Mouse (Mus musculus): Measurements from ENCODE around the gene Gm37240.

The Gm37240 gene

GRCm38 (mm10) chr3:85880068-85880467 lies 7.2 kb downstream of the Gm37240 start:
- in situ Hi-C loops (cut with MboI, MseI): loop anchor here (25.0 kb wide), 1 partner anchor 1243 kb away; no protein-coding TSS in a partner anchor

GRCm38 (mm10) chr3:85878911-85879310 lies 8.4 kb downstream of the Gm37240 start:
- in situ Hi-C loops (cut with MboI, MseI): loop anchor here (25.0 kb wide), 1 partner anchor 1242 kb away; no protein-coding TSS in a partner anchor

GRCm38 (mm10) chr3:85863996-85864395 lies 23.3 kb downstream of the Gm37240 start:
- in situ Hi-C loops (cut with MboI, MseI): no loop called here

- in situ Hi-C loops (cut with MboI, MseI): no loop called here
Measured at GRCm38 (mm10) chr3:85862886-85863285, 24.4 kb downstream of the Gm37240 start.

GRCm38 (mm10) chr3:85860996-85861395 lies 26.3 kb downstream of the Gm37240 start:
- in situ Hi-C loops (cut with MboI, MseI): no loop called here

- in situ Hi-C loops (cut with MboI, MseI): no loop called here
Measured at GRCm38 (mm10) chr3:85859311-85859710, 28.0 kb downstream of the Gm37240 start.

GRCm38 (mm10) chr3:85858140-85859135 lies 28.9 kb downstream of the Gm37240 start:
- in situ Hi-C loops (cut with MboI, MseI): no loop called here

GRCm38 (mm10) chr3:85857083-85857482 lies 30.2 kb downstream of the Gm37240 start:
- in situ Hi-C loops (cut with MboI, MseI): no loop called here

- in situ Hi-C loops (cut with MboI, MseI): no loop called here
Measured at GRCm38 (mm10) chr3:85855947-85856346, 31.4 kb downstream of the Gm37240 start.

GRCm38 (mm10) chr3:85855043-85855442 lies 32.3 kb downstream of the Gm37240 start:
- in situ Hi-C loops (cut with MboI, MseI): no loop called here

- in situ Hi-C loops (cut with MboI, MseI): no loop called here
Measured at GRCm38 (mm10) chr3:85854143-85854542, 33.2 kb downstream of the Gm37240 start.

GRCm38 (mm10) chr3:85853715-85854114 lies 33.6 kb downstream of the Gm37240 start:
- in situ Hi-C loops (cut with MboI, MseI): no loop called here

GRCm38 (mm10) chr3:85850079-85850478 lies 37.2 kb downstream of the Gm37240 start:
- in situ Hi-C loops (cut with MboI, MseI): no loop called here

GRCm38 (mm10) chr3:85846316-85846715 lies 41.0 kb downstream of the Gm37240 start:
- in situ Hi-C loops (cut with MboI, MseI): no loop called here

GRCm38 (mm10) chr3:85845341-85845740 lies 42.0 kb downstream of the Gm37240 start:
- in situ Hi-C loops (cut with MboI, MseI): no loop called here

GRCm38 (mm10) chr3:85842881-85843218 lies 44.5 kb downstream of the Gm37240 start:
- in situ Hi-C loops (cut with MboI, MseI): no loop called here

GRCm38 (mm10) chr3:85842177-85842880 lies 45.0 kb downstream of the Gm37240 start:
- in situ Hi-C loops (cut with MboI, MseI): no loop called here

GRCm38 (mm10) chr3:85841454-85842176 lies 45.7 kb downstream of the Gm37240 start:
- in situ Hi-C loops (cut with MboI, MseI): no loop called here

- in situ Hi-C loops (cut with MboI, MseI): no loop called here
Measured at GRCm38 (mm10) chr3:85833627-85834026, 53.7 kb downstream of the Gm37240 start.

GRCm38 (mm10) chr3:85832490-85833155 lies 54.7 kb downstream of the Gm37240 start:
- in situ Hi-C loops (cut with MboI, MseI): no loop called here

GRCm38 (mm10) chr3:85831785-85832184 lies 55.5 kb downstream of the Gm37240 start:
- in situ Hi-C loops (cut with MboI, MseI): no loop called here
